Mouse (Mus musculus) mouse trophoblast stem cell (cell line): Measurements from ENCODE around the gene Chrm5.
"Not testable (repeated sequence)": the region's sequence is repeated elsewhere in the genome, so short reads cannot be mapped to it uniquely, and the experiment has no call there.

ENCODE experiments used
- in situ Hi-C, 2 experiments: fragments of 300-500 bp; cut with MseI, MboI; formaldehyde crosslinking; loops; 2 replicates in 1 of 2; 3 replicates in 1 of 2; pipeline ENCODE4 v1.15.1; 2025

Gene Chrm5

DNA sequence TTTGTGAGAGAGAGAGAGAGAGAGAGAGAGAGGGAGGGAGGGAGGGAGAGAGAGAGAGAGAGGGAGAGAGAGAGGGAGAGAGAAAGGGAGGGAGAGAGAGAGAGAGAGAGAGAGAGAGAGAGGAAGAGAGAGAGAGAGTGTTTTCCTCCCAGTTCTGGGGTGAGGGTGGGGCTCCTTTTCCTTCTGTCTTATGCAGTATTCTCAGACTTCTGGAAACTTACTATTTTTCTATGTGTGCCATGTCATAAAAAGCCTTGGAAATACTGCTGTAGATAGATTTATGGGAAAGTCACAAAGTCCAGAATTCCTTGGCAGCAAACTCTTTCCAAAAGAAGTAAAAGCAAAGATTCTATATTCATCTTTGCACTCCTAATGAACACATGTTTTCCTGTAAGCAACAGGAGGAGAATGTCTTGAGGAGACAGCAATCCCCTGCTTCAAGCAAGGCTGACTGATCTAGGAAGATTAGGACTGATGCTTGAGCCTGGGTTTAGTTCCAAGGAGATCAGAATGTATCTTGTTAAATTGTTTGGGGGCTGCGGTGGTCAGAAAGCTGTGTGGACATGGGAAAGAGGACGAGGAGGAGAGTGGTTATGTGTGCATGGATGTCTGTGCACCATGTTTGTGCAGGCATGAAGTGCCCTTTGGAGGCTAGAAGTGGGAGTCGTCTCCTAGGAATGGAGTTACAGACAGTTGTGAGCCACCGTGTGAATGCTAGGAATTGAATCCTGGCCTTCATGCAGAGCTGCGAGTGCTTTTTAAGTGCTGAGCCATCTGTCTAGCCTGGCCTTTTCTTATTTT lies 2.2 kb upstream of the Chrm5 start:
- in situ Hi-C loops: loop anchor here in 1 of 2 experiments (10.0 kb wide), 1 partner anchor 108 kb away; the partner anchor contains the start of gene Katnbl1

DNA sequence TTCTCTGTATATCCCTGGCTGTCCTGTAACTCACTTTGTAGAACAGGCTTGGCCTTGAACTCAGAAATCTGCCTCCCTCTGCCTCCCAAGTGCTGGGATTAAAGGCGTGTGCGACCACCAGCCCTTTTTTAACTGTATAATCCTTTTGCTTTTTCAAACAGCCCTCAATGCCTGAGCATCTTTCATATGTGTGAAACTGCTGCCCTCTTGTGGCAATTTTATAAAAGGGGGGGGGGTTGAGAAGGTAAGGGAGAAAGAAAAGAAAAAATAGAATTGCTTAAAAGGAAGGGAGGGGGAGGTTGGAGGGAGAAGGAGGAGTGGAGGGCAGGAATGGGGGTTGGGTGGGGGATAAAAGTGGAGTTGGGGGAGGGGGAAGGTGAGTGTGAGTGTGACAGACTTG lies 995 bp upstream of the Chrm5 start:
- in situ Hi-C loops: loop anchor here in 1 of 2 experiments (10.0 kb wide), 1 partner anchor 107 kb away; the partner anchor contains the start of gene Katnbl1

DNA sequence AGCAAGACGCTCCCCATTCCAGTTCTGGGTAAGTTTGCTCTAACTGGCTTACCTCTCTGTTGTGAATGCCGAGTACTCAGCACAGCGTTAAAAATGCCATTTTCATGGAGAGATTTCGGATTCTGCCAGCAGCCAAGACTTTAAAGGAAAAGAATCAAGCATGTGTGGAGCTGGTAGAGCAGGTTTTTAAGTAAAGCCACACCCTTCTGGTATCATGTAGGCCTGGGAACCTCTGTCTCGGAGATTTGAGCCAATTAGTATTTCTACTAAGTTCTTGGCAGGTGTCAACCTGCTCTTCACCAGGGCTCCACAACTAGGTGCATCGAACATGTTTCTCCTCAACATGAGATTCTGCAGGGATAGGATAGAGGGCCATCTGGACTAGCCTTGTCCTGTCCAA lies 4.0 kb downstream of the Chrm5 start:
- in situ Hi-C loops: no loop called here

DNA sequence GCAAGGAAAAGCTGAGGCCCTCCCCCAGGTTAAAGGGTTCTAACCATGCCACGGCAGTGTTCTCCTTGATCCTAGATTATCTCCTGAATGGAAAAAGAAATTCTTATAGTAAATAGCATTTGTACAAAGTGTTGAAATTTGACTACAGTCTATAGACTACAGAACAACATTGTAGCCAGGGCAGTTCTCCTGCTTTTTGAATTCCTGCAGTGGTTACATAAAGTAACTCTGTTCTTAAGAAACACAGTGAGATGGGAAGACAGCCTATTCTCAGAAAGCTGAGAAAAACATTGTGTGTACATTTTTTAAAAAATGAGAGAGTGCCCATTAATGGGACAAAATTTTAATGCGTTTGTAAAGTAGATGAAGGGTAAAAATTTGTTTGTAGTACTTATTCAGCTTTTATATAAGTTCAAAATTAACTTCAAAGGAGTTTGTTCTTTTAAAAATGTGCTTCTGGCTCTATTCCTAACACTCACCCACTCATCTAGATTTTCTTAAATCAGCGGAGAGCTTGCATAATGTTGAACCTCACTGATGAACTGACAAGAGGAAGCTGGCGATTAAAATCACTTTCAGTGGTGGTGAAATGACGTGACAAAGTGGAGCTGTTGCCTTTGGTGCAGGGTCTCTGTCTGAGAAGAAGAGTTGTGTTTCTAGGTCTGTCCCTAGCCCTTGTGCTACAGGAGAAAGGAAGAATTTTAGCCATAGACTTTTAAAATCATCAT lies 5.4 kb downstream of the Chrm5 start:
- in situ Hi-C loops: no loop called here

DNA sequence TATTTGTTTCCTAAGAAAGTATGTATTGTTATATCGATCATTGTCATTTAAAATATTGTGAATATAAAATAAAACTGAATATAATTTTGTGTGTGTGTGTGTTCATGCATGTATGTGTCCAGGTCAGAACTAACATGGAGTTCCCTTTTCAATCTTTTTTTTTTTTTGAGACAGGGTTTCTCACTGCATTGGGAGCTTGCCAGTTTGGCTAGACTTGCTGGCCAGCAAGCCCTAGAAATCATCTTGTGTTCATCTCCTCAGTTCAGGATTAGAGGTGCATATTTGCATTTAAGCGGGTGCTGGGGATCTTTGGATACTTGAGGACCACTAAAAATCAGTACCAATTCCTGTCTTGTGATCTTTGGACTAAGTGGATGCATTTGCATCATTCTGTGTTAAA lies 8.5 kb downstream of the Chrm5 start:
- in situ Hi-C loops: no loop called here

DNA sequence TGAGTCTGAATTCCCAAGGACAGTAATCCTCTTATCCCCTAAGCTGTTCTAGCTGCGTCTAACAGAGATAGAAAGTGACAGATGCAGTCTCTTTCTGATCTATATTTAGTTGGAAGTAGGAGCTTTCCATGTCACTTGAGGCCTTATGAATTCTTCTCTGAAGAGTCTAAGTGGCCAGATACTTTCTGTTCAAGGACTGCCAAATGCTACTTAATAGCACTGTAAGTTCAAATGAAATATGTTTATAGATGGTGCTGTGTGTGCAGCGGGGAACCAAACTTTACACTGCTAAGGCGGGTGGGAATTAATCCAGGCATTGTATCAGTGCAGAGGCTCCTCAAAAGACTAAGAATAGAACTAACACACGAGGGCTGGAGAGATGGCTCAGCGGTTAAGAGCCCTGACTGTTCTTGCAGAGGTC lies 9.6 kb downstream of the Chrm5 start:
- in situ Hi-C loops: no loop called here

DNA sequence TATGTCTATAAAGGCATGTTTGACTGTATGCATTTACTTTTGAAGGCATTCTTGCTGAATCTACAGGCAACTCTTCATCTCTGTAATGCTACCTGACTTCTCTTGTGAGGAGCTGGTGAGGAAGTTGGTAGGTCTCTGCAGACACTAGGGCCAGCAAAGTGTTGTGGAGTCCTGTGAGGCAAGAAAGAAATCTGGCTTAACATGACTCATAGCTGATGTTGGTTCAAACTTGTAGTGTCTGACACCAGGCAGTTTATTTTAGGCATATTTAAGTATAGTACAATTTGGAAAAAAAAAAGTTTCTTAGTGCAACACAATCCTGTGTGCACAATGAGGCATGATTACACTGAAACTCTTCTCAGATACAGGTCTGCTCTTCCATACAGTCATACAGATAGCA lies 11.0 kb downstream of the Chrm5 start:
- in situ Hi-C loops: no loop called here

DNA sequence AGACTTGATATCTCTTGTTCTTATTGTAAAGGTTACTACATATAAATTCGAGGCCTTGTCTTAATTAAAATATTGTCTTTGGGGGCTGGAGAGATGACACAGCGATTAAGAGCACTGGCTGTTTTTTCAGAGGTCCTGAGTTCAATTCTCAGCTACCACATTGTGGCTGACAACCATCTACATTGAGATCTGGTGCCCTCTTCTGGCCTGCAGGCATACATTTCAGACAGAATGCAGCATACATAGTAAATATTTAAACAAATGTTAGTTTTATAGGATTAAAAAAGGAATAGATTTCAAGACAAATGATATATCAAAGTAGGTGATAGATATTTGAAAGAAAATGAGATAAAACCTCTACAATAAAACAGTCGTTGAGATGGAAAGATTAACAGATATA lies 20.0 kb downstream of the Chrm5 start:
- in situ Hi-C loops: no loop called here

DNA sequence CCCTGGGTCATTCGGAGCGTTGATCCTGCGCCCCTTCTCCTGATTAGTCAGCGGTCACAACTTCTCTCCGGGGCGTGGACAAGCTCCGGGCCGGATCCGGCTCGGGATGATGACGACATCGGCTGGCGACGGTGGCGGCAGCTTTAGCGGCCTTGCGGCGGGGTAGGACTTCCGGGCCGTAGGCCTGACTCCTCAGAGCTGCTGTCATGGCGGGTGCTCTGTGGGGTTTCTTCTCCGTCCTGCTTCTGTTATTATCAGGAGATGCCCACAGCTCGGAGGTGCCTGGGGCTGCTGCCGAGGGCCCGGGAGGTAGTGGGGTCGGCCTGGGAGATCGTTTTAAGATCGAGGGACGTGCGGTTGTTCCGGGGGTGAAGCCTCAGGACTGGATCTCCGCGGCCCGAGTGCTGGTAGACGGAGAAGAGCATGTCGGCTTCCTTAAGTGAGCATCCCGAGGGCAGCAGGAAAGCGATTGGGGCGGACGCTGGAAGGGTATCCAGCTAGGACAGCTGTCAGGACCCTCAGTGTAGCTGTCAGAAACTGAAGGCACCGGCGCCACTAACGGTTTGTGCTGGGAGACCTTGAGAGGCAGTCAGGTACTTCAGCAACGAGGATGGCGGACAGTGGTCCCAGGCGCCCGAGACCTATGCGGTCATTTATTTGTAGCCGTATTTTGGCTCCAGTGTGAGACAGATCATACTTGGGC lies 25.6 kb downstream of the Chrm5 start, which contains the start of gene Emc7:
Gene Emc7, plus strand, starts transcription at position 136 of the 703 bp plus-strand sequence.
- in situ Hi-C loops: no loop called here

DNA sequence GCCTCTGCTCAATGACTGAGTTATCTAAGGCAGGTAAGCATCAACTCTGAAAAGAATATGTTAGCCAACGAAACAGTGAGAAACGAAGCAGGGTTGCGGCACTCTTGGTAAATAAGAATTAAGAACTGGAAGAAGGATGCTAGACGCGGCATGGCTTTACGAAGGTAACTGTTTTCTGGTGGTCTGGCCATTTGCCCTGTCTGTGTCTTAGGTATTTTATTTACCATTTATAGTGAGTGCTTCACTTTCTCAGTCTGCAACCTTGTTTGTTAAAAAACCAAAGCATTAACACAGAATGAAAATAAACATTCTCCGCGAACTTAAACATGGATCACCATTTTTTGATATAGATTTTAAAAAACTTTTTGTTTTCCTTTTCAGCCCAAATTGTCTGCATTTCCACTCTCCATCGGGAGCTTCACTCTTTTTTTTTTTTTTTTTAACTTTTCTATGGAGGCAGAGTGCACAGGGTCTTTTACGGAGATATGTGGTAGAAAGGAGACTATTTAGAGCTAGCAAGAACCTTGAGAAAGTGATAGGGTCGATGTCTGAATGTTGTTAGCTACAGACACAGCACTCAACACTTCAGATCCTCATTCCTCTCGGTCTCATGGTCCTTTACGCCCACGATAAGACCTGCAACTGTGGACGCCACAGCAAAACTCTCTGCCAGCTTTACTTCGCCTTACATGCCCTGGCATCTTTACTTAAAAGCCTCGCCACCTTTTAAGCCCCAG lies 26.3 kb downstream of the Chrm5 start:
- in situ Hi-C loops: no loop called here

DNA sequence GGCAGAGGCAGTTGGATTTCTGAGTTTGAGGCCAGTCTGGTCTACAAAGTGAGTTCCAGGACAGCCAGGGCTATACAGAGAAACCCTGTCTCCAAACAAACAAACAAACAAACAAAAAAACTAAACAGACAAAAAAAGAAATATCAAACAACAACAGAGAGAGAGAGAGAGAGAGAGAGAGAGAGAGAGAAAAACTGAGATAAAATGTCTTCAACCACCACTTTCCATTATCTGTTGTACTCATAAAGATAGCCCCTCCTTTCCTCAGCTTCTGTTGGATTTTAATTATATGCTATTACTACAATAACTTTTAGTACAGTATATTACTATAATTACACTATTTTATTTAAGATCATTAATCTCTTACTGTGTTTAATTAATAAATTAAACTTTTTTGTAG lies 28.1 kb downstream of the Chrm5 start:
- in situ Hi-C loops: not testable (repeated sequence)

DNA sequence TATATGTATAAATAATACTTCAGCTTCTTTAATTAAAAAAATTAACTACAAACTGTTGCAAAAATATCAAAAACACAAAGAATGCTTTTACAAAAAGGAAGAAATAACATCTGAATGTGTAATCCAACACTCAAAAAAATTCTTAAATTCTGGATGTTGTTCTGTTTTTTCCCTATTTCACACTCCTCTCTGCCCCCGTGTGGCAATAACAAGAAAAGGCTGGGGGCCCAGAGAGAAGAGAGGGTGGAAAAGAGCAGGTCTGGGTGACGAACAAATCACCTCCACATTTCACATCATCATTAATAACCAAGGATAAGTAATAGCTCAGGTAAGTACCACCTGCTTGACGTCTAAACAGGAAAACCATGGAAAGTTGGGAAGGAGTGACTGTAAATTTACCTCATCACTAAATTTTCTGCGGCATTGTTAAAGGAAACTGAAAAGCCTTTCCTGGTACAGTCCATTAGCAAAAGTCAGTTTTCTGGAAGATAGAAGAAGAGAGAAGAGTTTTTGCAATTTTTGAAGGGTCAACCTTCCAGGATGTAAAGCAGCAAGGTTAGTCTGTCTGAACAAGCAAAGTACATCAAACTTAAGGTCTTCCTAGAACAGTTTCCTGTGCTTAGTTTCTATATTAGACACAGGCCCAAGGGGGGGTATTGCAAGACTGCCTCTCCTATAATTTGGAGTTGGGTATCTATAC lies 30.8 kb downstream of the Chrm5 start:
- in situ Hi-C loops: no loop called here

DNA sequence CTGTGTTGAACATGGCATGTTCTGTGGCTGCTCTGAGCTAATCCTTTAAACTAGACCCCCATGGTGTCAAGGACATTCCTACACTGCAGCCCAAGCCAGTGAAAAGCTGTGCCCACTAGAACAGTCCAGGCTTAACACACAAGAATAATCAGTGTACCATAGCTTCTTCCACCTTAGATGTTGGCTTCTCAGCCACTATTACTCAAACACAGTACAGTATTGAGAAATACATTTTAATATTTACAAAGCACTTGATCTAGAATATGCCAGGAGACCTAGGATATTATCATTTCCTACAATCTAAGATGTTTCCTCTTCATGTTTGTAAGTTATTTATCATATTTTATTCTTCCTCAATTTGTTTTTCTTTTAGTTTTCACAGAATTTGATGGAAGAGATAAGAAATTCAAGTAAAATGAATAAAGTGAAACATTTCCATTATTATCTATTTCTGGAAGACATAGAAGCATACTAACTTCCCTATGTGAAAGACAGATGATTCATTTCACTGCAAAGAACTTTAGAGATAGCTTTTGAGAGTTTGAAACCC lies 32.0 kb downstream of the Chrm5 start:
- in situ Hi-C loops: no loop called here

DNA sequence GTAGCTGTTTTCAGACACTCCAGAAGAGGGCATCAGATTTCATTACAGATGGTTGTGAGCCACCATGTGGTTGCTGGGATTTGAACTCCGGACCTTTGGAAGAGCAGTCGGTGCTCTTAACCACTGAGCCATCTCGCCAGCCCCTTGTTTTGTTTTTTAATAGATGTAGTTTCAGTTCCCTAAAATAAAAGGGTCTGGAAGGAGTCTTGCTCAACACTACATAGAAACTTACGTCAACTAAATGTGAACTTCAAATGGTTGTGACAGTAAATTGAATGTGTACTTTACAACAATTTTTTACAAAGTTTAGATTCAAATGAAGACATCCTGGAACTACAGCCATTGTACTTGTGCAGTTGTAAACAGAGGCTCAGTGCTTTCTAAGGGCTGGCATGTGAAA lies 32.5 kb downstream of the Chrm5 start:
- in situ Hi-C loops: not testable (repeated sequence)

DNA sequence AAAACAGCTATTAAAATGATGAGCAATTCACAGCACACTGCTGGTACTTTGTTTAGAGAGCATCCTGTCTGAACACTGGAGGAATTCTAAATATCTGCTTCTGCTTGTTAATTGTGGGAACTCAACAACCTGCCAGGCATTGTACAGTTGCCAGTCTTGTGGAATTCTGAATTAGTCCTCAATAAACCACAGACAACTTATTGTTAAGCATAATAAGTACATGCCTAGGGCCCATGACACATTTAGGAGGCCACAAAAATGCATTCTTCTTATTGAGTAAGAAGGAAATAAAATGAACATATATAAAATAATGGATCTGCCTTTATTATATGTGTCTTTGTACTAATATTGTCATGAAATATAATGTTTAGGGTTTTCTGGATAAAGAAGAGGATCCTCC lies 35.1 kb downstream of the Chrm5 start:
- in situ Hi-C loops: no loop called here

DNA sequence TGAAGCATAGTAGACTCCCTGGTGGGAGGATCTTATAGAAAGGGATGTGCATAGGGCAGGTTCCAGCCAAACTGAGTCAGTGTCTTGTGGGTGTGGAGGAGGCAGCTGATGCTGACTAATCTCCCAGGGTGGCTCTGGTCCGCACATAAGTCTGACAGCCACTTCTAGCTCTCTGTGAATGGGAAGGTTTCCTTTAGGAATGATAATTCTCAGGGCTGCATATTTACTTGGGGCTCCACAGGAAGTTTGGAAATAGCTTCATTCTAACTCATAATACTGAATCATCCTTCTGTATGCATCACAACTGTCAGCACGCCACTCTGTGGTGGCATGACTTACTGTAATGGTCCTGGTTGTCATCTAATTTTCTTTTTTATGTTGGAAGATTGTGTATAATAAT lies 37.1 kb downstream of the Chrm5 start:
- in situ Hi-C loops: no loop called here

DNA sequence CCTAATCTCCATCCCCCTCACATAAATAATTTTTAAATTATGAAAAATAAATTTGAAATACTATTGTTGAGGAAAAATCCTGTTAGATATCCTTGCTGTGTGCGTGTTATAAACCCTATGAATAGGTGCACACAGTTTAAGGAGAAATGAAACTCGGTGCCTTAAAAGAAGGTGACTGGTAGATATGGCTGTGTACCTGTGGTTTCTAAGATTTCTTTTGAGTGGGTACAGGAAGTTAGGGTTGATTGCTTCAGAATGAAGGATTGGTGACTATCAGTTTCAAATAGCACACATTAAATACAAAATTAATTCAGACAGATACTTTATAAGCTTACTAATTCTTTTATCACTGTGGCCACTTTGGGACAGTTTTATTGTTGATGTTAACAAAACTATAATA lies 43.0 kb downstream of the Chrm5 start:
- in situ Hi-C loops: no loop called here

DNA sequence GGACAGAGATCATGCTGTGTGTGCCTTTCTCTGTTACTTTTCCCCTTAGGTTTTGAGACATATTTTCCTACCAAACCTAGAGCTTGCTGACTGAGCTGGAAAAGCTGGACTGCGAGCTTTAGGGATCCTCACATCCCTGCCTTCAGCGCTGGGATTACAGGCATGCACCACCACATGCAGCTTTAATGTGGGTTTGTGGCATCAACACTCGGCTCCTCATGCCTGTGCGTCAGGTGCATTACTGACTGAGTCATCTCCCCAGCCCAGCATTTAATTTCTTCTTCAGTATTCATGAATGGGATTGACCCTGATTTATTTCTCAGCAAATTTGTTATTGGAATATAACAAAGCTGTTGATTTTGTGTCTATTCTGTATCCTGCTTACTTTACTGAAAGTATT lies 44.3 kb downstream of the Chrm5 start:
- in situ Hi-C loops: no loop called here

DNA sequence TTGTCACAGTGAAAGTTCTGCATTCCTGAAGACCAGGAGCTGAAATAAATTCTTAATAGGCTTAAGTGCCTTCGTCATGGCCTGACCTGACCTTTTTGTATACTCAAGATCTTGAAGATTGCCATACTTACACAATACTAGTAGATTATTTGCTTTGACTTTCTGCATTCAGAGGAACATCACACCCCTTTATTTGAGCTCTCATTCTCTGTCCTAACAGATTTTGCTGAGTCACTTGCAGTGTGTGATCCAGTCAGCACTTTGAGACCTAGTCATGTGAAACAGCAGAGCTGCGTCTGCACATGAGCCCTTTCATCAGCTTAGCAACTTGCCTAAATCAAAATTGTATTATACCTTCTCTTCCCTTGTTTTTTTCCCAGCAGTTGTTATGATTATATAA lies 47.2 kb downstream of the Chrm5 start:
- in situ Hi-C loops: no loop called here

DNA sequence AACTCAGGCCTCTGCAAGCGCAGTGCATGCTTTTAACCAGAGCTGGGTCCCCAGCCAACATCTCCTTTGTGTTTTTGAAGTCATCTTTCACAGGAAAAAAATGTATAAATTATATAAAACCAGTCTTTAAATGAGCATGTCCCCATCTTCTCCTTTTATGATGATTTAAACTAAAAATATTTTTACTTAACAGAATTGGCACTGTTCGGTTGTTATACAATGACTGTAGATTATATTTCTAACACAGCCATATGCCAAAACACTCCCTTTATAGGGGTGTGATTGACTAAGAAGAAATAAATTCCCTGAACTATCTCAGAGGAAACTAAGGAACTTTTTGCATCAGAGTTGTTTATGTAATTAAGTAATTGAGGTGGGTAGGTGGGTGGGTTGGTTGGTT lies 48.0 kb downstream of the Chrm5 start:
- in situ Hi-C loops: no loop called here

DNA sequence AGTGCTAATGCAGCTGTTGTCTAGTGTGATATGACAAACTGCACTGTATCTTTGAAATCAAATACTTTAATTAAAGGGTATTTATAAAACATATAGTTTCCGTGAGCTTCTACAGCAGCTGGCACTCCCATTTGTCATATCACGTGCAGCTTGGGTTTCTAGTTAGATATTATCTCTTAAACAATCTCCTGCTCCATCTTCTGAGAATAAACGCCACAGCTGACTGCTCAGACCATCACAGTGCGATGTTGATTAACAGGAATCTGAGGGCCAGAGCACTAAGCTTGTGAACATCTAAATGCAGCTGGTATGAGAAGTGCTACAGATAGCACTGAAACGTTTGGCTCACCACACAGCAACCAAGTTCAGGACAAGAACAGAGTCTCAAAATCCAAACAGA lies 50.2 kb downstream of the Chrm5 start:
- in situ Hi-C loops: no loop called here
